Mouse (Mus musculus): Measurements from ENCODE around the gene Elk4.

GRCm38 (mm10) chr1:131967336-131967735 is 40.1 kb upstream of the Elk4 start:
- TF ChIP-seq CTCF (IDR thresholded peaks at IDR 0.05; ENCODE audit: borderline replicate concordance, extremely low read depth, insufficient read depth, insufficient read length), result no peak
- TF ChIP-seq POLR2A (IDR thresholded peaks at IDR 0.05; ENCODE audit: borderline replicate concordance, extremely low read depth, insufficient read depth, insufficient read length, poor library complexity, severe bottlenecking), result no peak

Data from brain, embryonic 14.5 days (tissue).